Mouse (Mus musculus) lung, embryonic 14.5 days (tissue): ENCODE results near the gene Tmem219. TPM values are rescaled to one million over a fixed set of nuclear protein-coding genes. Genes with fewer than 3 reads are reported as not detected.
A peak's percentile ranks its signal among the peaks of the same experiment; 100 is the strongest.

Experiments
- ATAC-seq: fragments of 200-750 bp; cut with Nextera tagmentation; 2 replicates; pipeline ENCODE4 v1.8.0; 2017; ENCODE audit warnings: mild to moderate bottlenecking, moderate TSS enrichment, moderate library complexity; ENCODE audit not compliant: insufficient read depth
- DNase-seq: peaks from one replicate; pipeline ENCODE4 v3.0.0-alpha.2; 2015
- H3K27ac ChIP-seq: fragments of 300-500 bp; sonication (generic); 2 replicates; pipeline ENCODE4 v1.5.1; 2014; ENCODE audit warnings: low read depth, mild to moderate bottlenecking, moderate library complexity
- H3K27me3 ChIP-seq: fragments of 300-500 bp; sonication (generic); 2 replicates; pipeline ENCODE4 v1.6.1; 2014; ENCODE audit warnings: low read length, control low read depth; ENCODE audit not compliant: insufficient read depth
- H3K36me3 ChIP-seq: fragments of 300-500 bp; sonication (generic); 2 replicates; pipeline ENCODE4 v1.6.1; 2014; ENCODE audit warnings: control low read depth; ENCODE audit not compliant: insufficient read depth
- H3K4me1 ChIP-seq: fragments of 300-500 bp; sonication (generic); 2 replicates; pipeline ENCODE4 v1.6.1; 2014; ENCODE audit warnings: antibody characterized with exemption, control low read depth; ENCODE audit not compliant: insufficient read depth
- H3K4me2 ChIP-seq: fragments of 300-500 bp; sonication (generic); 2 replicates; pipeline ENCODE4 v1.6.1; 2014; ENCODE audit warnings: mild to moderate bottlenecking
- H3K4me3 ChIP-seq: fragments of 300-500 bp; sonication (generic); 2 replicates; pipeline ENCODE4 v1.5.1; 2014; ENCODE audit warnings: low read depth, low read length
- H3K9ac ChIP-seq: fragments of 300-500 bp; sonication (generic); 2 replicates; pipeline ENCODE4 v1.6.1; 2014
- H3K9me3 ChIP-seq: fragments of 300-500 bp; sonication (generic); 2 replicates; pipeline ENCODE4 v1.6.1; 2016; ENCODE audit warnings: low read depth, low read length, control low read depth
- CTCF ChIP-seq: IDR thresholded peaks from 2 replicates; pipeline ENCODE4 v1.5.1; 2016; ENCODE audit warnings: antibody characterized with exemption, low read depth
- WGBS: fragments of 180-500 bp; shearing (Covaris S2); extraction: QIAGEN DNeasy Blood & Tissue Kit; methylation state at CpG from one replicate; pipeline ENCODE4 v1.1.7; 2014; 5-methylcytosine and 5-hydroxymethylcytosine counted together
- polyA plus RNA-seq: library from polyadenylated mRNA; unstranded; fragments of >200 nt; fragmentation: Nextera tagmentation; extraction: Ambion mirVana; gene quantifications from 2 replicates; pipeline ENCODE4 v1.2.1, GENCODE M21; 2014

Gene Tmem219
- polyA plus RNA-seq, 1 experiment from 2014 or later, result 31.5 TPM

- Histone ChIP-seq H3K9me3 (no peaks in the 10 kb centered on the region), H3K4me1 (no peaks in the 10 kb centered on the region), H3K27me3 (peaks cover 33% of the 10 kb centered on the region), H3K9ac (no peak overlapping the region), H3K27ac (no peak overlapping the region), H3K4me3 (no peak overlapping the region), H3K4me2 (no peak overlapping the region), H3K36me3 (peaks cover 8% of the 10 kb centered on the region; the same call in 1 of the 2 replicates)
- no peak for TF ChIP-seq CTCF
- WGBS, result 66% methylated on average over 10 of the region's 10 CpGs
- DNase-seq, result no peak
- ATAC-seq, result no peak
Observed at GRCm38 (mm10) chr7:126948626-126949025, 25.9 kb upstream of the Tmem219 start.

DNA sequence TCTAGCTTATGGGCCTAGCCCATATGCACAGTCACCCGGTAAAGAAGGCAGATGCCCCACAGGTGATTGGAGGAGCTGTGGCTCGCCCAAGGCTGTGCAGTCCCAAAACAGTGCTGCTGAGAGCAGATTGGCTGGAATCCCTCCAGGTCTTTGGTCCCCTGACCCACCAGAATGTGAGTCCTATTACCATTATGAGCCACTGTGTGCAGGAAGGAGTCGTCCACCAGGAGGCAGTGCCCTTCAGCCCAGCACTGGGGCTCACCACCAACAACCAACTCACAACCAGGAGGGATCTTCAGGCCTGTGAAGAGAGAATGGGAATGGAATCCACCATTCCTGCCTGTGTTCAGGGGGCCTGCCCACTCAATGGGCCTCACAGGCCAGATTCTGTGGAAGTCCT, 23.8 kb upstream of the Tmem219 start:
- Histone ChIP-seq H3K4me2 (no peak overlapping the region), H3K4me3 (no peak overlapping the region), H3K9me3 (no peaks in the 10 kb centered on the region), H3K9ac (no peak overlapping the region), H3K36me3 (peaks cover 11% of the 10 kb centered on the region; the same call in 1 of the 2 replicates), H3K4me1 (no peaks in the 10 kb centered on the region), H3K27me3 (peaks cover 17% of the 10 kb centered on the region), H3K27ac (no peak overlapping the region)
- ATAC-seq (no peak), DNase-seq (peak; percentile 57)
- WGBS, result 43% methylated on average over 3 of the region's 3 CpGs
- peak; percentile 76 for TF ChIP-seq CTCF

DNA sequence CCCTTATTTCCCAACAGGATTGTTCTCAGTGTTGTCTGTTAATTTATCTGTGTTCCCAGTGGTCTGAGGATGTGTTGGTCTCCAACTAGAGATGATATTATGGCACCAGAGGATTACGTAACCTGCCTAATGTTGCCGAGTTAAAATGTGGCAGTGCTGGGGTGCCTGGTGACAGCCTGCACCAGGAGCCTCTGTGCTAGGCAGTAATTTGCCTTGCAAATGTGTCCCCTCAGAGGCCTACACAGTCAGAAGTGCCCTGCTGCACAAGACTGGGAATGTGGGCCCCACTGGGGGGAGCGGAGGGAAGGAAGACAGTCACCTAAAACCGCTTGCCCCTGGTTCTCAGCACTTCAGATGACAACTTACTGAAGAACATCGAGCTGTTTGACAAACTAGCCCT, 19.1 kb upstream of the Tmem219 start:
- no peak overlapping the region for H3K27ac ChIP-seq
- H3K4me1 ChIP-seq, result no peaks in the 10 kb centered on the region
- no peak overlapping the region for H3K9ac ChIP-seq
- DNase-seq (no peak), ATAC-seq (no peak)
- no peaks in the 10 kb centered on the region for H3K9me3 ChIP-seq
- H3K4me3 ChIP-seq, result no peak overlapping the region
- H3K36me3 ChIP-seq, result peaks cover 26% of the 10 kb centered on the region; the same call in 1 of the 2 replicates
- WGBS, result 64% methylated on average over 5 of the region's 5 CpGs
- H3K27me3 ChIP-seq, result no peaks in the 10 kb centered on the region
- H3K4me2 ChIP-seq, result no peak overlapping the region
- TF ChIP-seq CTCF, result no peak

DNA sequence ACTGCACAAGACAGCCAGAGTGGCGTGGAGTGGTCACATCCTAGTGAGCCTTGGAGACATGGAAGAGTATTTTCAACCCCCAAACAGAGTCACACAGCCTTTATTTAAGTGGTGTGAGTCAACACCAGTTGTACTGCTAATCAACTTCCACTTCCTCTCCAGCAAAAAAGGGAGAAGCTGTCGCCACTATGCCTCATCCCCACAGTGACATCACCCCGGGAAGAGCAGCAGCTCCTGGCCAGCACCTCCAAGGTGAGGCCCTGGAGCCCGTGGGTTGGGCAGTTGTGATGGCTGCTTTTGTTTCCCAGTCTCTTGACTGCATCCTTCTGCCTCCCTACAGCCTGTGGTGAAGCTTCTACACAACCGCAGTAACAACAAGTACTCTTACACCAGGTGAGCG, 18.5 kb upstream of the Tmem219 start:
- 46% methylated on average over 6 of the region's 6 CpGs for WGBS
- no peak for DNase-seq
- Histone ChIP-seq H3K27me3 (no peaks in the 10 kb centered on the region), H3K27ac (no peak overlapping the region), H3K9ac (no peak overlapping the region), H3K4me3 (no peak overlapping the region), H3K4me1 (no peaks in the 10 kb centered on the region), H3K36me3 (peaks cover 32% of the 10 kb centered on the region; the same call in 1 of the 2 replicates), H3K9me3 (no peaks in the 10 kb centered on the region), H3K4me2 (no peak overlapping the region)
- ATAC-seq, result no peak
- TF ChIP-seq CTCF, result no peak

DNA sequence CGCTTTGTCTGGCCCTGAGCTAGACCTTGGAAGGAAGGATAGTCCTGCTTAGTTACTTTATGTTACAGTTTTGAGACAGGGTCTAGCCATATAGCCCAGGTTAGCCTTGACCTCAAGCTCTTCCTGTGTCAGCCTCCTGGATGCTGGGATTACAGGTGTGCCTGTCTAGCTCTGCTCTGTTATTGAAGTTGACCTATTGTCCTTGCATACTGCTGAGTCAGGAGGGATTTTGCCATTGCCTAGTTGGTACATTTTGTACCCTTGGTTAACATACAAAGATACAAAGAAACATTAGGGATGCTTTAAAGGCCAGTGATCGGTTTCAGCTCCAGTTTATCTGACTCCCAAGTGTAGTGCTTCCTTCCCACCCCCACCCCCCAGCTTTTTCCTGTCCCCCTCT, 9.9 kb upstream of the Tmem219 start:
- Histone ChIP-seq H3K9me3 (no peaks in the 10 kb centered on the region), H3K9ac (no peak overlapping the region), H3K4me1 (0 out of 2 replicates have a peak, but pooled peaks cover 4% of the 10 kb centered on the region), H3K27ac (no peak overlapping the region), H3K27me3 (no peaks in the 10 kb centered on the region), H3K36me3 (peaks cover 30% of the 10 kb centered on the region), H3K4me3 (no peak overlapping the region), H3K4me2 (no peak overlapping the region)
- ATAC-seq (no peak), DNase-seq (no peak)
- no peak for TF ChIP-seq CTCF
- WGBS, result 76% methylated on average over 2 of the region's 2 CpGs

GRCm38 (mm10) chr7:126929046-126929445, 6.3 kb upstream of the Tmem219 start:
- Histone ChIP-seq H3K9ac (peak overlapping the region; percentile 82), H3K9me3 (no peaks in the 10 kb centered on the region), H3K4me2 (peak overlapping the region; percentile 90), H3K36me3 (peaks cover 12% of the 10 kb centered on the region), H3K27ac (peak overlapping the region; percentile 75), H3K4me3 (peak overlapping the region; percentile 75), H3K4me1 (0 out of 2 replicates have a peak, but pooled peaks cover 4% of the 10 kb centered on the region), H3K27me3 (no peaks in the 10 kb centered on the region)
- 0% methylated on average over 27 of the region's 27 CpGs for WGBS
- DNase-seq (no peak), ATAC-seq (peak; percentile 72)
- TF ChIP-seq CTCF, result no peak

- DNase-seq (peak; percentile 97), ATAC-seq (peak; percentile 98)
- Histone ChIP-seq H3K4me1 (0 out of 2 replicates have a peak, but pooled peaks cover 4% of the 10 kb centered on the region), H3K36me3 (peaks cover 12% of the 10 kb centered on the region), H3K9ac (peak within 1 kb of the TSS; percentile 82), H3K9me3 (no peaks in the 10 kb centered on the region), H3K27ac (peak within 1 kb of the TSS; percentile 75), H3K27me3 (no peaks in the 10 kb centered on the region), H3K4me3 (peak within 1 kb of the TSS; percentile 75), H3K4me2 (peak within 1 kb of the TSS; percentile 90)
- 3% methylated on average over 56 of the region's 56 CpGs for WGBS
- no peak for TF ChIP-seq CTCF
Observed at GRCm38 (mm10) chr7:126928384-126929037, 5.8 kb upstream of the Tmem219 start, which contains the start of gene Kctd13. Gene Kctd13, plus strand, starts transcription at chr7:126928879.
